Mouse (Mus musculus) right cerebral cortex, postnatal 36 days (tissue): ENCODE data around the gene Scn1b.

Source experiments
- DNase-seq, 2 experiments: peaks; one replicate each; pipeline ENCODE4 v3.0.0; 2022; ENCODE audit warnings: low spot score in 2 of 2, mixed read lengths in 1 of 2

Scn1b gene

DNA sequence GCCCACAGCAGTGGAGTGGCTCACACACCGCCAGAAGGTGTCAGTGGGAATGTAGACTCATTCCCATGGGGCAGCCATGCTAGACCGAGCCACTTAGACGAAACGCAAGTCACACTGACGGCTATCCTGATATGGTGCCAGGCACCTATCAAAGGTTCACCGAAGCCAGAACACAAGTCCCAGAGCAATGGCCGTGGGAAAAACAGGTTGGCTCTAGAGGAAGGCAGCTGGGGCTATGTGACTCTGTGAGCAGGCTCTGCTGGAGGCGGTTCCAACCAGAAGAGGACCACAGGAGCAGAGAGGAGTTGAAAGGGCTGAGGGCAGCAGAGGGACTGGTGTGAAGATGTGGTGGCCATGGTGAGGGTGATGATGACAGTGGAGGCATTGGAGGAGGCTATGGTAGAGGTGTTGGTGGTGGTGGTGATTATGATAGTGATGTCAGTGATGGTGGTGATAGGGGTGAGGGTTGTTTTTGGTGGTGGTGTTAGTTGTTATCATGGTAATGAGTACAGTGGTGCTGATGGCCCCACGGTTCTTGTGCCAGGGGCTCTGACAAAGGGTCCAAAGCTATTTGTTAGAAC is 40.5 kb downstream of the Scn1b start:
- DNase-seq = no peak

DNA sequence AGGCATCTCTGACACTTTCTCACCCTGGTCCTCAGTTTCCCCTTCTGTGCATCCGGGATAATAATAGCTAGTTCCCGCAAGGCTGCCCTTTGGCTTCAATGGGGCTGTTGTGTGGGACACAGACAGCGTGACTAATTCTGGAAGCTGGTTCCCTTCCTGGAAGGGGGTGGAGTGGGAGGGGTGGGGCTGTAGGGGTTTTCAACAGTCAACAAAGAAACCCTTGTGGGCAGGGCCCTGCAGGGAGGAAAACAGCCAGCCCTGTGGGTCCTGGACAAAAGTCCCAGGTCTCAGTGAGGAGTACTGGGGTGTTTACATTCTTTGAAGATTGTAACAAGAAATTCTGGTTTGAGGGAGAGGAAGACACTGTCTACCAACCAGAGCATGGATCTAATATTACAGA is 41.6 kb downstream of the Scn1b start:
- no peak for DNase-seq

DNA sequence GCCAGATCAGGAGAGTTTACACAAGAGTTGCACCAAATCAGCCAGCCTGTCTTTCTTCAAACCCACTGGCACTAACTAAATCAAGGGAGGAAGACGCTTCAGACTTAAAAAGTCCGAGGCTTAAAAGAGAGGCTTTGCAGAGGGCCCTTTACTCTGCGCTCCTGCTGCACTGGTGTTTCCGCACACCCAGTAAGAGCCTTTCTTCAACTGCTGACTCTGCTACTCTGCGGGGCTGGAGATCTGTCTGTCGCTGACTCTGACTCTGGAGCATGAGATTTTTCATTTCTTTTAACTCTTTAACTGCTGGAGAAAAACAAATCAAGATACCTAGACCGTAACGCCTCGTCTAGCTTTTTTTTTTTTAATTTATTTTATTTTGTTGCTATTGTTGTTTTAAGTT is 42.7 kb downstream of the Scn1b start:
- no peak for DNase-seq

DNA sequence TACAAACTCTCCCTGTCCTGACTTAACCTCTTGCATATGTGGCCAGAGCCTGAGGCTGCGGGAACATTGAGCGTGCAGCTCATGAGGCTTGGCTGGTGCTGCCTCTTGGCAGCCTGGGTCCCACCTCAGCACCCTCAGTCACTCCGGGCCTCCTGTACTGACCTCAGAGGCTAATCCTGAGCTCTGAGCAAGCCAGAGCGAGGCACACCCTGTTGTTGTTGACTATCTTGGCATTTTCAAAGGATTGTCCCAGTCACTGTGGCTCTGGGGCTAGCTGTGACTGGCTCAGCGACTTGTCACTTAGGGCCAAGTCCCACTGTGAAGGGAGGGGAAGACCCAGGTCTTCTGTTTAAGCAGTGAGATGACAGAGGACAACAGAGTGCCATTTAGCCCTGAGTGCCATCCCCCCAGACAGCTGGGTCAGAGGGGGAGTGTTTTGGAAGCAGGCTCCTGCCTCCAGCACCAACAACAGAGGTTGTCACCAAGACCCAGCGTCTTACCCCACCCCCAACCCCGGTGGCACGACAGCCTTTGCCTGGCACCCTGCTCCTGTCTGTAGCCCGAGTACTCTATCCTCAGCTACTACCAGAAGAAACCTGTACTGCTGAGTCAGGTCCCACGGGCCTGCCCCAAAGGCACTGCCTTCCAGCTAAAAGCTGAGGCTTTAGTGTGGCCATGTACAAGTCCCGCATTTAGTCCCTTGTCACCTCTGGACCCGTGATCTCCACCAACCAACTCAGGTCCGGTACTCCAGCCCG is 43.8 kb downstream of the Scn1b start:
- no peak for DNase-seq

DNA sequence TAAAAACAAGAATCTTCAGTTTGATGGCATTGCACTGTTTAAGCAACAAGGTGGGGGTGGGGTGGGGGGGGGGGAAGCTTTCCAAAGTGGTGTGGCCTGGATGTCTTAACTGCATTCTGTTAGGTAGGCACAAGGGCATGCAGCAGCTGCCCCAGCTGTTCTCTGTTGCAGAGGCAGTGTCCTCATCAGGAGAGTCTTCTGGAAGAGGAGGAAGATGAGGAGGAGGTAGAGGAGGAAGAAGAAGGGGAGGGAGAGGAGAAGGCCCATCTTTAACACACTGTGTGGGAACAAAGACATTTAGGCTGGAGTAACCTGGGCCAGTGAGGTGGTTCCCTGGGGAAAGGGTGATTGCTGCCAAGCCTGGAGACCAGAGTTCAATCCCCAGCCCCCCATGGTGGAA is 44.7 kb downstream of the Scn1b start:
- no peak for DNase-seq

DNA sequence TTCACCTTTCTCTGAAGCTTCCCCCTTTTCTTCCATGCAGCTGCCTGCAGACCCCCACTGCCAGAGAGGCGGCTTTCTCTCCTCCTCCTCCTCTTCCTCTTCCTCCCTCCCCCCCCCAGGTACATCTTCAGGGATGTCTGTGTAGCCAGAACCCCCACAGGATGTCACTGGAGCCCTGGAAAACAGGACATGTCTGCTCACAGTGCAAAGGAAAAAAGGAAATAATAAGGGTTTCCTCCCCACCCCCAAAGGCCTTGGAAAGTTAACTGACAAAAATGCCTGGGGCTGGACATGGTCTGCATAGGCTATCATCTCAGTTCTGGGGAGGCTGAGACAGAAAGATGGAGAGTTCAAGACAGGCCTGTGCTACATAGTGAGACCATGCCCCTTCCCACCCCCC is 45.7 kb downstream of the Scn1b start:
- no peak for DNase-seq

DNA sequence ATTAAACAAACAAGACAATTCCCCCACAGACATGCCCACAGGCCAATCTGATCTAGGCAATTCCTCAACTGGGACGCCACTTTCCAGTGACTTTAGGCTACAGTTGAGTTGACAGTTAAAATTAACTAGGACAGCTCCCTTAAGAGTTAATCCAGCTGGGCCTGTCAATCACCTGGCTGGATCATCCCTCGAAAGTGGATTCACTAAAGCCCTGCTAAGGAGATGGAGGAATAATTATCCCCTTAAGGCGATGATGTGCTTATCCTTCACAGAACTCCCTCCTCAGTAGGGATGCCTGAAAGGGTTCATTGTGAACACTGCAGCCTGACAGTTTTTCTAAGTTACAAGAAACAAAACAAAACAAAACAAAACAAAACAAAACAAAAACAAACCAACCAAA is 46.2 kb downstream of the Scn1b start:
- no peak for DNase-seq

DNA sequence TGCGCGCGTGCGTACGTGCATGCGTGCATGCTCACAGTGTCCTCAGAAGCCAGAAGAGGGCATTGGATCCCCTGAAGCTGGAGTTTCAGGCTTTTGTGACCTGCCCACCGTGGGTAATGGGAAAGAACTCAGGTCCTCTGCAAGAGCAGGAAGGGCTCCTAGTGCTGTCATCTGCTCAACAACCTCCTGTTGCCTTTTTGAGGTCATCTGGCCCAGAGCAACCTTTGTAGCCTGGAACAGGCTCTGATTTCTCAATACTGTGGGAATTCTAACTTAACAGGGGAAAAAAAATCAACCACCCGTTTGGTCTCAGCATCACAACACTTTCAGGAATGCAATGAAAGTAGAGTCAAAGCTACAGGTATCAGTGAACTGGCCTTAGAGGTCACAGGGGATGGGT is 47.1 kb downstream of the Scn1b start:
- DNase-seq = no peak

DNA sequence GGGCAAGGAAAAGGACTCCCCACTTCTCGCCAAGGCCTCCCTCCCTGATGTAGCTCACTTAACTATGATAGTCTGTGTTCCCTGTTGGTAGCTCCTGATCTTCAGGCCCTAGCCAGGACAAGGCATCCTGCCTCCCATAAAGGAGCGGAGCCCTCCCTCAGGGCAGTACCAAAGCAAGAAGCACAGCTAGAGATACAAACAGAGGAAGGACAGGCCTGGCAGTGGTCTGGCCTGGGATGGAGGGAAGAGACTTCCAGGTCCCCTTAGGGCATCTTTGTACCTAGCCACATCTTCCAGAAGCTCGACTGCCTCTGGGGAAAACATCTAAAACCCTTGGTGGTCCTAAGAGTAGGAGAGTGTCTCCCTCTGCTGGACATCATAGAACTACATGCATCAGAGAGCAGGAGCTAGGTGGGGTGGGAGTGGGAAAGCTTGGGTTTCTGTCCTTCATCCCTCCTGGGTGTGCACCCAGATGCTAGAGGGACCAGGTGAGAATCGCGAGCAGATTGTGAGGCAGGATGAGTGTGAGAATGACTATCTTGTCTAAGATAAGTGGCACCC is 48.8 kb downstream of the Scn1b start:
- DNase-seq = no peak

DNA sequence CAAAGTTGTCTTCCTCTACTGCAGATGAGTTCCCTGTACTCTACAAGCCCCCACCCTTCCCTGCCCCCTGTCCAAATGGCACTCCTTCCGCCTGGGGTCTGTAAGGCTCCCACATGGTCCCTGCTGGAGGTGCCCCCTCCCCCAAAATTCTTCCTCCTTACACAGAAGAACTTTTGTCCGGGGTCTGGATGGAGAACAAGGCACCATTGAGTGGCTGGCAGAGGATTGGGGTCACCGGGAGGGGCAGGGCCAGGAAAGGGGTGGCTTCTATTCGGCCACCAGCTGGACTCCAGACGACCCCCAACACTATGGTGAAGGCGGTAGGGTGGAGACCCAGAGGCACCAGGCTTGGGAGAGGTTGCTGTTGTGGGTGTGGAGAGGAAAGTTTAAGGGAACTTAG is 49.3 kb downstream of the Scn1b start:
- DNase-seq = no peak

DNA sequence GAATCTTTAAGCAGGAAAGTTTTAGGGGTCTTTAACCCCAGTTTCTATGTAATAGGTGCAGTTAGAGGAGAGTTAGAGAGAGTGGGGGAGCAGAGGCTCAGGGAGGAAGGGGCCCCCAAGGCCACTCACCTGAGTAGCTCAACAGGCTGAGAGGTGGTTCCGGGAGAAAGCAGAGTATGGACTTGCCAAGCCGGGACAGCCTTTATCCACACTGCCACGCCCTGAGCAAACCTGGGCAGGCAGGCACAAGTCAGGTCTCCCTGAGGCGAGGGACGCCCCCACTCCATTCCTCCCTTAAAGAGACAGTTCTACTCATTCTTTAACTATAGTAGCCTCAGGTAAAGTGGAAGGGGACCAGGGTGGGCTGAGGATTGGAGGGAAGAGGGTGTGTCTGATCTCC is 50.3 kb downstream of the Scn1b start, which contains the start of gene Fxyd3:
Fxyd3 (minus strand) TSS at position 213 of the 400 bp plus-strand sequence.
- no peak for DNase-seq

DNA sequence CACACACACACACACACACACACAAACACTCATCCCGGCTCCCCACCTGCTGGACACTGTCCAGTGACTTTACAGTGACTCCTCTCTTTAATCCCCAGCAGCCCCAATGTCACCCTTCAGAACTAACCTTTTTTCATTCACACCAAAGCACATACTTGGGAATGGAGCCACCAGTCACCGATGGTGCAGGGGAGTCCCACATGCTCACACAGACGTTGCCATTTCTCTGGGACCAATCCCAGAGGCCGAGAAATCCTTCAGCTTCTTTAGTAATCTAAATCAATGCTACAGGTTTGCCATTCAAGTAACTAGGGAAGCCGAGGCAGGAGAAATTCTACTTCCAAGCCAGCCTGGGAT is 52.1 kb downstream of the Scn1b start:
- no peak for DNase-seq

DNA sequence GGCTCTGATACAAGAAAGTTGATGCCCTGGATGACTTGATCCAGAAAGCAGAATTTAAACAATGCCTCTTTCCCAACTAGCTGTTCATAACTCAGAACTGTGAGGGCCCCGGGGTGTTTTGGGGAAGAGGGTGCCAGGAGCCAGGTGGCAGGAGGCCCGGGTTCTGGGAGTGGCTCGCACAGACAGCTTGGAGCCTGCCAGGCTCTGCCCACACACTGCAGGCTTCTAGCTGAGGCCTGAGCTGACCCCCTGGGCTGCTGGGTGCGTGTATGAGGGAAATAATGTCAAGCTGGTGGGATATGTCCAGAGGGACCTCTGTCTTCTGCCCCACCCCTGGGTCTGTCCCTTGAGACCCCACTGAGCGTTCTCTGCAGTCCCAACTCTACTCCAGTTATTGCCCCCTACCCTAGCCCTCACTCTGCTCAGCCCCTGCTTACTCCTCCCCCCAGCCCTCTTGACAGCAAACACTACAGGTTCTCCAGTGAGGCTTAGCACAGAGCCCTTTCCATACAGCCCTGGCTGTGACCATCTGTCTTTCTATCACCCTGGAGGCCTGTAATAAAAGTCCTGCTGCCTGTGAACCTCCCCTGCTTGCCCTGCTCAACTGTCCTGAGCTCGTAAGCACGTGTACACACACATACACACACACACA is 52.6 kb downstream of the Scn1b start:
- no peak for DNase-seq

DNA sequence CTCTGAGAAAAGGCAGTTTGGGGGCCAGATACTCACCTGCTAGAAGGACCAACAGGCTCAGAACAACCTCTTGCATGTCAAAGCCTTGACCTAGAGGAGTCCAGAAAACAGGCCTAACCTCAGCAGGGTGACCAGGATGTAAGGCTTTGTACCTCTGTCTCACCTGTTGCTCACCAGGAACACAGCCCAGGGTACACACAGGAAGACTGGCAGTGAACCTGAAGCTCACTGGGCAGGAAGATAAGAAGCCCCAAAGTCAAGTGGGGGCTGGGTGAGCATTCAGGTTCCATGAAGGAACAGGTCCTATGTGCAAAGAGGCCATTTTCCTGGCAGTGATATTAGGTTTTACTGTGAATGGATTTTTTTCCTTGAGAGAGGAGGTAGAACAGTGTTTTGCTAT is 53.3 kb downstream of the Scn1b start:
- no peak for DNase-seq

DNA sequence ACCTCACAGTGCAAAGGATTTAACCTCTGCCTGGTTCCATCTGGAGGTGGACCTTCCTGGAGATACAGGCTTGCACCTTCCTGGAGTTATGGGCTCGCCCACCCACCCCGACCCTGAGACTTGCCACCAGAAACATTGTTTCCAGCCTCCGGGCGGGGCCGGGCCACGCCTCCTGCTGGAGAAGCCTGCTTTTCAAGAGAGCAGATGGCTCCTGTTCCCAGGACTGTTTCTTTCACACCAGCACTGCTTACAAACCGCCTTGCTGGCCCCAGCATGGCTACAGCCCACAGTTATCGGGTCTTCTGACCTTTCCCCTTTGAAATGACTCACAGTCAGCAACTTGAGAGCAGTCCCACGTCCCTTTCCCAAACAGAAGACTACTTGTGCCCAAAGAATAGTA is 54.5 kb downstream of the Scn1b start:
- DNase-seq = no peak

DNA sequence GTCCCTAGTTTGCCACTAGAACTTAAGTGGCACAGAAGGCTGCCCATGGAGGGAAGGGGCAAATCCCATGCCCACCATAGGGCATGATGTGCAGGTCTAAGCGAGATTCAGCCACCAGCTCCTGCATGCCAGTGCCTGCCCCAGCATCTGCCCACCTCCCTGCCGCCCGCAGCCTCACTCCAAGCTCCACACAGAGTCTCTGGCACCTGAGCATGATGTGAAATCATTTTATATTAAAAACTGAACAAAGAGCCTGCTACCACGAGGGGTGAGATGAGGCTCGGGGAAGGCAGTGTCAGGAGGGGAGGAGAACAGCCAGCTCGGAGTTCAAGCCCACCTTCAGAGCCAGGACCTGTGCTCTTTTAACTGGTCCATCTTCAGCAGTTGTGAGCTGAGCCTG is 56.5 kb downstream of the Scn1b start:
- no peak for DNase-seq

DNA sequence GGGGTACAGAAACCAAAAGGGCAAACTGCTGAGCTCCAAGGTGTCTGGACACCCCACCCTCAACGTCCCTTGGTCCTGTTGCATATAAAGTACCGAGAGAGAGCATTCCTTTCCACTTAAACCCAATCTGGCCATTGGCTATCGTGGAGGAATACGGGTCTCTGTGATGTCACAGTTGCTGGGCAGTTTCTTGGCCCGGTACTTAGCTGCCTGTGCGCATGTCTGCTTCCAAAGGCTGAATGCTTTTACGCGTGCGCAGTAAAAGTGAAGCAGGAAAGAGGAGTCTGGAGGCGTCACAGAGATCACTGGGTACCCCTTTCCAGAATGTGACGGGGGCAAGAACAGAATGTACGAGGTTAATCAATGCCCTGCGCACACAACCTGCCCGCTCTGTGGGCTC is 57.3 kb downstream of the Scn1b start:
- DNase-seq = no peak

DNA sequence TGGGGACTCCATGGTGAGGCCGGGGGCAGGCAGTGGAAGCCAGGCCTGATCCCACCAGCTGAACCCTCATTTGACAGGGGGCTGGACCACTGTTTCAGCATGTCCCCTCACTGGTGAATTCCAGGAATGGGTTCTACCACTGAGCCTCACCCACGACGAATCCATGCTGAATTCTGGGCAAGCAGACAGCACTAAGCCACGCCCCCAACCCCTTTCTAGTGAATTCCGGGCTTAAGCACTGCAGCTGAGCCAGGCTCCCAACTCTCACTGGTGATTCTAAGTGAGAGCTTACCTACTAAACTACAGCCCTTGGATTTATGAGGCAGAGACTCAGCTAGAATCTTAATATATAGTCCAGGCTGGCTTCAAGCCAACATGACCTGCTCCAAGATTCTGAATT is 59.0 kb downstream of the Scn1b start:
- DNase-seq = no peak
